8 mouse cellular contexts compared by ENCODE assay signal in the genomic region with DNA sequence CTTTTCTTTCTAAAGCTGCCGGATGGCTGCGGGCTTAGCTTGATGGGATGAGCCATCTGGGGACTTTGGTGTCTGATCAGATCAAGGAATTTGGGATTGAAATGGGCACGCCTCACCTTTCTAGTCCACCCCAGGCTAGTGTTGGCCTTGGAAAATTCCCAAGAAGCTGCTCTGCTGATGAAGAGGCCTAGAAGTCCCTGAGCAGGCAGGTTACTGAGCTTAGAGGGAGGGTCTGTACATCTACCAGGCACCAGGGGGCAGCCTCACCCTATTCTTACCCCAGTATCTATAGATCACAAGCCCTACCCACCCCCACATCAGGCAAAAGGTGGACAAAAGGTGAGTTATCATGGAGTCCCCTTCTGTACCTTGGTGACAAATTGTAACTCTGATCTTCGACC. TPM values are rescaled to one million over a fixed set of nuclear protein-coding genes. Genes with fewer than 3 reads are reported as not detected.
DNase-seq lines count a peak whose midpoint lies in the region; ATAC-seq and TF ChIP-seq lines count a peak whose summit lies in the region.

No protein-coding gene starts in this region.

- H3K27me3 ChIP-seq in heart, embryonic 13.5 days (replicated peaks) = peaks cover 10% of the 10 kb centered on the region; the same call in 1 of the 2 replicates
- no peaks in the 10 kb centered on the region for H3K27me3 ChIP-seq in kidney, postnatal 0 days (ENCODE audit: insufficient read depth, low read length)
- H3K27me3 ChIP-seq in lung, embryonic 16.5 days (ENCODE audit: control insufficient read depth, insufficient read depth, low read depth, low read length) = no peaks in the 10 kb centered on the region

- 0 out of 2 replicates have a peak overlapping the region, but pooled peaks have one; percentile 73 for H3K4me2 ChIP-seq in heart, embryonic 13.5 days
- H3K4me2 ChIP-seq in kidney, postnatal 0 days (ENCODE audit: low read length) = no peak overlapping the region; the same call in 1 of the 2 replicates
- H3K4me2 ChIP-seq in lung, embryonic 16.5 days (ENCODE audit: low read depth, low read length) = no peak overlapping the region

- peak; percentile 83 for DNase-seq in CD4-positive, CD25-positive, alpha-beta regulatory T cell, adult 2 months (ENCODE audit: low read depth, low spot score)
- DNase-seq in MN1 (ENCODE audit: low spot score) = peak; percentile 58
- DNase-seq in cerebellum, postnatal 36 days = peak; percentile 59 to 67
- DNase-seq in kidney, postnatal 0 days (ENCODE audit: low spot score) = peak; percentile 69
- DNase-seq in retina, adult 2 months (ENCODE audit: low read depth, low spot score) = peak; percentile 61

- no peak overlapping the region for H3K4me3 ChIP-seq in heart, embryonic 13.5 days
- no peak overlapping the region for H3K4me3 ChIP-seq in kidney, postnatal 0 days (replicated peaks; ENCODE audit: low read depth, low read length)
- no peak overlapping the region; the same call in 1 of the 2 replicates for H3K4me3 ChIP-seq in lung, embryonic 16.5 days (ENCODE audit: low read length)

- peak; percentile 68 for TF ChIP-seq CTCF in kidney, postnatal 0 days (IDR thresholded peaks at IDR 0.05; ENCODE audit: low read depth)

- peaks cover 18% of the 10 kb centered on the region for H3K4me1 ChIP-seq in heart, embryonic 13.5 days
- H3K4me1 ChIP-seq in kidney, postnatal 0 days (replicated peaks; ENCODE audit: insufficient read depth, low read length) = no peaks in the 10 kb centered on the region
- H3K4me1 ChIP-seq in lung, embryonic 16.5 days (replicated peaks; ENCODE audit: control insufficient read depth, insufficient read depth, low read length) = peaks cover 7% of the 10 kb centered on the region; the same call in 1 of the 2 replicates

- no peak overlapping the region for H3K9ac ChIP-seq in heart, embryonic 13.5 days
- H3K9ac ChIP-seq in kidney, postnatal 0 days (ENCODE audit: low read depth, low read length) = no peak overlapping the region
- H3K9ac ChIP-seq in lung, embryonic 16.5 days (ENCODE audit: low read length) = no peak overlapping the region

- no peaks in the 10 kb centered on the region for H3K9me3 ChIP-seq in heart, embryonic 13.5 days
- no peaks in the 10 kb centered on the region for H3K9me3 ChIP-seq in kidney, postnatal 0 days (replicated peaks; ENCODE audit: low read length)
- H3K9me3 ChIP-seq in lung, embryonic 16.5 days (ENCODE audit: control insufficient read depth, low read length) = no peaks in the 10 kb centered on the region

- 47% methylated on average over 4 of the region's 4 CpGs for WGBS in heart, embryonic 13.5 days
- 57% methylated on average over 4 of the region's 4 CpGs for WGBS in kidney, postnatal 0 days
- WGBS in lung, embryonic 16.5 days = 56% methylated on average over 4 of the region's 4 CpGs

- peaks cover 12% of the 10 kb centered on the region for H3K36me3 ChIP-seq in heart, embryonic 13.5 days
- no peaks in the 10 kb centered on the region for H3K36me3 ChIP-seq in kidney, postnatal 0 days (ENCODE audit: insufficient read depth, low read length)
- 0 out of 2 replicates have a peak, but pooled peaks cover 3% of the 10 kb centered on the region for H3K36me3 ChIP-seq in lung, embryonic 16.5 days (ENCODE audit: control insufficient read depth, insufficient read depth, low read length)

- no peak overlapping the region for H3K27ac ChIP-seq in heart, embryonic 13.5 days (replicated peaks)
- H3K27ac ChIP-seq in kidney, postnatal 0 days = no peak overlapping the region
- no peak overlapping the region for H3K27ac ChIP-seq in lung, embryonic 16.5 days (ENCODE audit: low read length)

- ATAC-seq in heart, embryonic 13.5 days (ENCODE audit: extremely low read depth, insufficient number of reproducible peaks, low FRiP score, low TSS enrichment) = no peak
- ATAC-seq in kidney, postnatal 0 days (replicated peaks; ENCODE audit: low FRiP score, low read depth) = peak; percentile 35; the same call in 1 of the 2 replicates
- peak; percentile 56; the same call in 1 of the 2 replicates for ATAC-seq in lung, embryonic 16.5 days (ENCODE audit: low read depth)
- no peak for ATAC-seq in erythroid progenitor cell, adult 5-6 weeks (replicated peaks; ENCODE audit: low FRiP score, poor library complexity, severe bottlenecking)

RNA-seq across cellular contexts. Expression of gene Slc6a8, which starts 0.9 kb away (rescaled TPM):
- 6.8 and 8.0 TPM in 2 replicates for polyA plus RNA-seq in heart, embryonic 13.5 days (2015; fragmentation: Nextera tagmentation; extraction: Ambion mirVana)
- polyA plus RNA-seq in kidney, postnatal 0 days (2015; fragmentation: Nextera tagmentation; extraction: Ambion mirVana) = 12.0 and 12.2 TPM in 2 replicates
- 5.2 and 5.6 TPM in 2 replicates for polyA plus RNA-seq in lung, embryonic 16.5 days (2015; fragmentation: Nextera tagmentation; extraction: Ambion mirVana)
- total RNA-seq in erythroid progenitor cell, adult 5-6 weeks (2015; ENCODE audit: low replicate concordance) = 1.3 and 1.4 TPM in 2 replicates
- total RNA-seq in erythroid progenitor cell, adult 5-6 weeks (2017; ENCODE audit: low replicate concordance) = 0.51 TPM in 1 of 2 replicates, not detected in the other

RNA-seq across cellular contexts. Expression of gene Pnck, which starts 12.1 kb away (rescaled TPM):
- polyA plus RNA-seq in heart, embryonic 13.5 days (2015; fragmentation: Nextera tagmentation; extraction: Ambion mirVana) = 9.6 and 10.4 TPM in 2 replicates
- polyA plus RNA-seq in kidney, postnatal 0 days (2015; fragmentation: Nextera tagmentation; extraction: Ambion mirVana) = 15.7 and 18.7 TPM in 2 replicates
- 14.7 and 16.3 TPM in 2 replicates for polyA plus RNA-seq in lung, embryonic 16.5 days (2015; fragmentation: Nextera tagmentation; extraction: Ambion mirVana)
- total RNA-seq in erythroid progenitor cell, adult 5-6 weeks (2015; ENCODE audit: low replicate concordance) = not detected in 2 replicates
- not detected in 2 replicates for total RNA-seq in erythroid progenitor cell, adult 5-6 weeks (2017; ENCODE audit: low replicate concordance)

RNA-seq across cellular contexts. Expression of gene Dusp9, which starts 32.8 kb away (rescaled TPM):
- polyA plus RNA-seq in heart, embryonic 13.5 days (2015; fragmentation: Nextera tagmentation; extraction: Ambion mirVana) = 6.0 and 6.3 TPM in 2 replicates
- 23.5 and 25.0 TPM in 2 replicates for polyA plus RNA-seq in kidney, postnatal 0 days (2015; fragmentation: Nextera tagmentation; extraction: Ambion mirVana)
- 6.2 and 7.0 TPM in 2 replicates for polyA plus RNA-seq in lung, embryonic 16.5 days (2015; fragmentation: Nextera tagmentation; extraction: Ambion mirVana)
- total RNA-seq in erythroid progenitor cell, adult 5-6 weeks (2015; ENCODE audit: low replicate concordance) = not detected in 2 replicates
- total RNA-seq in erythroid progenitor cell, adult 5-6 weeks (2017; ENCODE audit: low replicate concordance) = not detected in 2 replicates

RNA-seq across cellular contexts. Expression of gene Bcap31, which starts 43.9 kb away (rescaled TPM):
- polyA plus RNA-seq in heart, embryonic 13.5 days (2015; fragmentation: Nextera tagmentation; extraction: Ambion mirVana) = 166 and 185 TPM in 2 replicates
- 285 and 288 TPM in 2 replicates for polyA plus RNA-seq in kidney, postnatal 0 days (2015; fragmentation: Nextera tagmentation; extraction: Ambion mirVana)
- 301 and 317 TPM in 2 replicates for polyA plus RNA-seq in lung, embryonic 16.5 days (2015; fragmentation: Nextera tagmentation; extraction: Ambion mirVana)
- 110 and 144 TPM in 2 replicates for total RNA-seq in erythroid progenitor cell, adult 5-6 weeks (2015; ENCODE audit: low replicate concordance)
- total RNA-seq in erythroid progenitor cell, adult 5-6 weeks (2017; ENCODE audit: low replicate concordance) = 56.3 and 68.2 TPM in 2 replicates

RNA-seq across cellular contexts. Expression of gene Abcd1, which starts 44.4 kb away (rescaled TPM):
- 12.3 and 12.4 TPM in 2 replicates for polyA plus RNA-seq in heart, embryonic 13.5 days (2015; fragmentation: Nextera tagmentation; extraction: Ambion mirVana)
- 12.3 and 14.1 TPM in 2 replicates for polyA plus RNA-seq in kidney, postnatal 0 days (2015; fragmentation: Nextera tagmentation; extraction: Ambion mirVana)
- polyA plus RNA-seq in lung, embryonic 16.5 days (2015; fragmentation: Nextera tagmentation; extraction: Ambion mirVana) = 27.9 and 29.5 TPM in 2 replicates
- total RNA-seq in erythroid progenitor cell, adult 5-6 weeks (2015; ENCODE audit: low replicate concordance) = 11.5 and 14.7 TPM in 2 replicates
- total RNA-seq in erythroid progenitor cell, adult 5-6 weeks (2017; ENCODE audit: low replicate concordance) = 1.7 and 3.8 TPM in 2 replicates

Comparison
In these comparisons a context has a peak if more than half of its experiments do, and no peak if none do; other contexts are left out.
1. ATAC-seq: peak in kidney, postnatal 0 days (single experiment) and lung, embryonic 16.5 days (single experiment); none in heart, embryonic 13.5 days (single experiment) and erythroid progenitor cell, adult 5-6 weeks (single experiment).
2. Peak in every context shown above with its lines, with median percentiles within 50 percentile points of each other: DNase-seq.